Mouse (Mus musculus) liver, adult 2 months (tissue): Measurements from ENCODE around the gene Sumo2. TPM values are rescaled to one million over a fixed set of nuclear protein-coding genes. Genes with fewer than 3 reads are reported as not detected.
A peak's percentile ranks its signal among the peaks of the same experiment; 100 is the strongest.

Experiments used
- DNase-seq: peaks from one replicate; pipeline ENCODE4 v3.0.0-alpha.2; 2011; ENCODE audit warnings: low read depth, low spot score; ENCODE audit errors: extremely low read depth
- H3K27ac ChIP-seq: fragments of 200-500 bp; replicated peaks from 2 replicates; pipeline ENCODE4 v1.5.1; 2012; ENCODE audit warnings: low read depth, mild to moderate bottlenecking, control low read depth, inconsistent platforms, low read length; ENCODE audit not compliant: insufficient read depth
- H3K27me3 ChIP-seq: fragments of 200-500 bp; 2 replicates; pipeline ENCODE4 v1.6.1; 2012; ENCODE audit warnings: mild to moderate bottlenecking, moderate library complexity, low read length, inconsistent platforms; ENCODE audit not compliant: control insufficient read depth, insufficient read depth
- H3K36me3 ChIP-seq: fragments of 200-500 bp; 2 replicates; pipeline ENCODE4 v1.6.1; 2012; ENCODE audit warnings: low read length, inconsistent platforms; ENCODE audit not compliant: control insufficient read depth, insufficient read depth
- H3K4me1 ChIP-seq: fragments of 200-500 bp; 2 replicates; pipeline ENCODE4 v1.6.1; 2011; ENCODE audit warnings: low read length; ENCODE audit not compliant: control insufficient read depth, insufficient read depth
- H3K4me3 ChIP-seq: fragments of 200-500 bp; 2 replicates; pipeline ENCODE4 v1.5.1; 2011; ENCODE audit warnings: low read depth, mild to moderate bottlenecking, control low read depth, low read length, moderate library complexity; ENCODE audit not compliant: insufficient read depth
- H3K79me2 ChIP-seq: fragments of 200-500 bp; 2 replicates; pipeline ENCODE4 v1.6.1; 2012; ENCODE audit warnings: inconsistent platforms, mild to moderate bottlenecking, low read length, moderate library complexity; ENCODE audit not compliant: control insufficient read depth, insufficient read depth
- H3K9ac ChIP-seq: fragments of 200-500 bp; 2 replicates; pipeline ENCODE4 v1.6.1; 2012; ENCODE audit warnings: low read depth, mild to moderate bottlenecking, control low read depth, inconsistent platforms, low read length
- CTCF ChIP-seq: fragments of 200-500 bp; IDR thresholded peaks from 2 replicates; pipeline ENCODE4 v1.5.1; 2011; ENCODE audit warnings: low read depth, low read length, control low read depth
- POLR2A ChIP-seq: fragments of 200-500 bp; IDR thresholded peaks from 2 replicates; pipeline ENCODE4 v1.6.1; 2011; ENCODE audit warnings: low read length, control low read depth; ENCODE audit not compliant: insufficient read depth; ENCODE audit errors: extremely low read depth
- WGBS: fragments of 180-500 bp; shearing (Covaris S2); methylation state at CpG from one replicate; pipeline ENCODE4 v1.1.7; 2018; 5-methylcytosine and 5-hydroxymethylcytosine counted together
- polyA plus RNA-seq: library from polyadenylated mRNA; depleted of rRNA; stranded (reverse); fragments of >200 nt; gene quantifications from 2 replicates; pipeline ENCODE4 v1.2.3, GENCODE M21; 2012; rRNA removed
- total RNA-seq: library from RNA; depleted of rRNA; stranded (reverse); fragments of >200 nt; gene quantifications from 2 replicates; pipeline ENCODE4 v1.2.3, GENCODE M21; 2014; rRNA removed

Sumo2 gene
- total RNA-seq: 106 and 107 TPM in 2 replicates
- polyA plus RNA-seq: 24.0 and 27.2 TPM in 2 replicates

GRCm38 (mm10) chr11:115536038-115536681, at the start of gene Sumo2:
Gene Sumo2 (minus strand): TSS chr11:115536276.
- 2% methylated on average over 70 of the region's 70 CpGs for WGBS
- peak; percentile 73 for DNase-seq
- Histone ChIP-seq H3K79me2 (no peaks in the 10 kb centered on the region; the same call in 1 of the 2 replicates), H3K27ac (peak within 1 kb of the TSS; percentile 86), H3K36me3 (peaks cover 24% of the 10 kb centered on the region), H3K27me3 (no peaks in the 10 kb centered on the region), H3K9ac (peak within 1 kb of the TSS; percentile 89), H3K4me1 (peaks cover 4% of the 10 kb centered on the region; the same call in 1 of the 2 replicates), H3K4me3 (peak within 1 kb of the TSS; percentile 91)
- TF ChIP-seq POLR2A: peak; percentile 63
- no peak for TF ChIP-seq CTCF

- Histone ChIP-seq H3K4me1 (no peaks in the 10 kb centered on the region), H3K27ac (no peak overlapping the region), H3K36me3 (peaks cover 37% of the 10 kb centered on the region), H3K27me3 (no peaks in the 10 kb centered on the region), H3K79me2 (no peaks in the 10 kb centered on the region), H3K9ac (no peak overlapping the region), H3K4me3 (no peak overlapping the region)
- TF ChIP-seq POLR2A (no peak), CTCF (no peak)
- WGBS: 81% methylated on average over 7 of the region's 7 CpGs
- no peak for DNase-seq
Observed at GRCm38 (mm10) chr11:115585573-115586100, 49.6 kb upstream of the Sumo2 start.

GRCm38 (mm10) chr11:115584376-115585073, 48.4 kb upstream of the Sumo2 start:
- Histone ChIP-seq H3K27ac (no peak overlapping the region), H3K4me1 (no peaks in the 10 kb centered on the region), H3K4me3 (no peak overlapping the region), H3K36me3 (peaks cover 26% of the 10 kb centered on the region), H3K79me2 (no peaks in the 10 kb centered on the region), H3K9ac (no peak overlapping the region), H3K27me3 (no peaks in the 10 kb centered on the region)
- WGBS: 85% methylated on average over 10 of the region's 10 CpGs
- DNase-seq: no peak
- TF ChIP-seq POLR2A (no peak), CTCF (no peak)

- no peak for TF ChIP-seq CTCF
- no peak for TF ChIP-seq POLR2A
- Histone ChIP-seq H3K9ac (no peak overlapping the region), H3K36me3 (peaks cover 21% of the 10 kb centered on the region), H3K79me2 (no peaks in the 10 kb centered on the region), H3K27me3 (no peaks in the 10 kb centered on the region), H3K27ac (no peak overlapping the region), H3K4me3 (no peak overlapping the region), H3K4me1 (no peaks in the 10 kb centered on the region)
- 84% methylated on average over 10 of the region's 10 CpGs for WGBS
- DNase-seq: no peak
Observed at GRCm38 (mm10) chr11:115582913-115583606, 47.0 kb upstream of the Sumo2 start.

- no peak for DNase-seq
- H3K36me3 ChIP-seq: peaks cover 16% of the 10 kb centered on the region
- H3K4me1 ChIP-seq: no peaks in the 10 kb centered on the region; the same call in 1 of the 2 replicates
- H3K79me2 ChIP-seq: no peaks in the 10 kb centered on the region
- H3K27ac ChIP-seq: no peak overlapping the region
- no peak for TF ChIP-seq POLR2A
- no peak for TF ChIP-seq CTCF
- H3K4me3 ChIP-seq: no peak overlapping the region
- no peak overlapping the region for H3K9ac ChIP-seq
- H3K27me3 ChIP-seq: no peaks in the 10 kb centered on the region
Observed at GRCm38 (mm10) chr11:115579080-115579479, 43.0 kb upstream of the Sumo2 start.

- Histone ChIP-seq H3K27me3 (no peaks in the 10 kb centered on the region), H3K27ac (no peak overlapping the region), H3K36me3 (peaks cover 19% of the 10 kb centered on the region; the same call in 1 of the 2 replicates), H3K4me1 (no peaks in the 10 kb centered on the region; the same call in 1 of the 2 replicates), H3K4me3 (no peak overlapping the region), H3K9ac (no peak overlapping the region), H3K79me2 (peaks cover 3% of the 10 kb centered on the region; the same call in 1 of the 2 replicates)
- no peak for TF ChIP-seq POLR2A
- no peak for TF ChIP-seq CTCF
- 20% methylated on average over 7 of the region's 7 CpGs for WGBS
- DNase-seq: no peak
Observed at GRCm38 (mm10) chr11:115564961-115565360, 28.9 kb upstream of the Sumo2 start.
